Mouse (Mus musculus) testis, adult 2 months (tissue): ENCODE results near the gene Phf21a.

ENCODE experiments used
- CTCF ChIP-seq: fragments of 200-500 bp; IDR thresholded peaks from 2 replicates; pipeline ENCODE4 v1.5.1; 2012; ENCODE audit warnings: low read depth, mild to moderate bottlenecking, inconsistent platforms, low read length, moderate library complexity; ENCODE audit not compliant: control insufficient read depth, insufficient read depth, insufficient replicate concordance
- POLR2A ChIP-seq: fragments of 200-500 bp; IDR thresholded peaks from 2 replicates; pipeline ENCODE4 v1.6.1; 2012; ENCODE audit warnings: low read depth, mild to moderate bottlenecking, inconsistent platforms, low read length, moderate library complexity; ENCODE audit not compliant: control insufficient read depth

DNA sequence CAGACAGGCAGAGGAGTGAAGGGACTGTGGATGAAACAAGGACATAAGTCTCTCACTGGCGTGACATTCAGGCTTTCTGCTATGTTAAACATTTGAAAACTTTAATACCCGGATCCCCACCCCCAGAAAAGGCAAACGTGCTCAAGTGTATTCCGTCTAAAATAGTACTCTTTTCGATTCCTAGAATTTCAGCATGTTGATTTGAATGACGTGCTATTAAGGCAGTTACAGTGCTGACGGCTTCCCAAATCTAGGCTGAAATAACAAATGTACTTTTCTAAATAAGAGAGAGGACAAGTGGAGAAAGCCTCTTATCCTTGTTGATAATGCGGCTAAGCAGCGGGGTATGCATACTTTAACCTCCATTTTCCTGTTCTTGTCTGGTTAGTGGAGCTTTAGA, 137.1 kb downstream of the Phf21a start:
- TF ChIP-seq CTCF (no peak), POLR2A (no peak)
